Mouse (Mus musculus) embryonic facial prominence, embryonic 11.5 days (tissue): Measurements from ENCODE around the gene Tnfrsf1a. TPM values are rescaled to one million over a fixed set of nuclear protein-coding genes. Genes with fewer than 3 reads are reported as not detected.

ENCODE experiments used
- ATAC-seq: fragments of 200-750 bp; cut with Nextera tagmentation; replicated peaks from 2 replicates; pipeline ENCODE4 v1.8.0; 2017; ENCODE audit warnings: low read depth; ENCODE audit not compliant: insufficient number of reproducible peaks, low FRiP score, low TSS enrichment
- DNase-seq: peaks from one replicate; pipeline ENCODE4 v3.0.0-alpha.2; 2015; ENCODE audit warnings: low spot score
- H3K27ac ChIP-seq: fragments of 300-500 bp; sonication (generic); replicated peaks from 2 replicates; pipeline ENCODE4 v1.5.1; 2014; ENCODE audit warnings: mild to moderate bottlenecking, low read depth, low read length, control low read depth
- H3K27me3 ChIP-seq: fragments of 300-500 bp; sonication (generic); 2 replicates; pipeline ENCODE4 v1.6.1; 2014; ENCODE audit warnings: mild to moderate bottlenecking, low read length, moderate library complexity, mixed read lengths; ENCODE audit not compliant: control insufficient read depth, insufficient read depth
- H3K36me3 ChIP-seq: fragments of 300-500 bp; sonication (generic); replicated peaks from 2 replicates; pipeline ENCODE4 v1.6.1; 2014; ENCODE audit warnings: low read depth, mild to moderate bottlenecking, low read length, moderate library complexity, mixed read lengths; ENCODE audit not compliant: control insufficient read depth, insufficient read depth
- H3K4me1 ChIP-seq: fragments of 300-500 bp; sonication (generic); 2 replicates; pipeline ENCODE4 v1.6.1; 2014; ENCODE audit warnings: low read length, mixed read lengths; ENCODE audit not compliant: control insufficient read depth, insufficient read depth
- H3K4me2 ChIP-seq: fragments of 300-500 bp; sonication (generic); 2 replicates; pipeline ENCODE4 v1.6.1; 2014; ENCODE audit warnings: low read depth, mild to moderate bottlenecking, control low read depth, low read length, moderate library complexity
- H3K4me3 ChIP-seq: fragments of 300-500 bp; sonication (generic); 2 replicates; pipeline ENCODE4 v1.5.1; 2014; ENCODE audit warnings: low read depth, low read length, control low read depth
- H3K9ac ChIP-seq: fragments of 300-500 bp; sonication (generic); replicated peaks from 2 replicates; pipeline ENCODE4 v1.6.1; 2014; ENCODE audit warnings: mild to moderate bottlenecking, control low read depth, low read length
- H3K9me3 ChIP-seq: fragments of 300-500 bp; sonication (generic); replicated peaks from 2 replicates; pipeline ENCODE4 v1.6.1; 2016; ENCODE audit warnings: mild to moderate bottlenecking, low read length, inconsistent platforms, mixed read lengths; ENCODE audit not compliant: control insufficient read depth
- WGBS: fragments of 180-500 bp; shearing (Covaris S2); extraction: QIAGEN DNeasy Blood & Tissue Kit; methylation state at CpG from one replicate; pipeline ENCODE4 v1.1.7; 2014; 5-methylcytosine and 5-hydroxymethylcytosine counted together
- polyA plus RNA-seq: library from polyadenylated mRNA; unstranded; fragments of >200 nt; fragmentation: Nextera tagmentation; extraction: Ambion mirVana; gene quantifications from 2 replicates; pipeline ENCODE4 v1.2.1, GENCODE M21; 2014

The Tnfrsf1a gene
- polyA plus RNA-seq, 1 experiment from 2014 or later = 39.5 TPM

- H3K36me3 ChIP-seq = no peaks in the 10 kb centered on the region; the same call in 1 of the 2 replicates
- H3K27me3 ChIP-seq = peaks cover 3% of the 10 kb centered on the region; the same call in 1 of the 2 replicates
- no peaks in the 10 kb centered on the region for H3K9me3 ChIP-seq
- no peak overlapping the region for H3K27ac ChIP-seq
- H3K9ac ChIP-seq = no peak overlapping the region
- H3K4me3 ChIP-seq = no peak overlapping the region
- DNase-seq (no peak), ATAC-seq (no peak)
- WGBS = 86% methylated on average over 5 of the region's 5 CpGs
- no peak overlapping the region for H3K4me2 ChIP-seq
- H3K4me1 ChIP-seq = no peaks in the 10 kb centered on the region; the same call in 1 of the 2 replicates
These were observed 16.4 kb downstream of the Tnfrsf1a start for GRCm38 (mm10) chr6:125365522-125365921.

- H3K9me3 ChIP-seq = no peaks in the 10 kb centered on the region
- no peak overlapping the region for H3K4me2 ChIP-seq
- WGBS = 78% methylated on average over 1 of the region's 1 CpGs
- H3K36me3 ChIP-seq = no peaks in the 10 kb centered on the region; the same call in 1 of the 2 replicates
- no peak overlapping the region for H3K9ac ChIP-seq
- no peak overlapping the region for H3K27ac ChIP-seq
- H3K4me3 ChIP-seq = no peak overlapping the region
- no peaks in the 10 kb centered on the region; the same call in 1 of the 2 replicates for H3K4me1 ChIP-seq
- no peak for DNase-seq
- peaks cover 3% of the 10 kb centered on the region; the same call in 1 of the 2 replicates for H3K27me3 ChIP-seq
- ATAC-seq = no peak
These were observed 17.0 kb downstream of the Tnfrsf1a start for GRCm38 (mm10) chr6:125366133-125366532.

- Histone ChIP-seq H3K4me2 (no peak overlapping the region), H3K9me3 (no peaks in the 10 kb centered on the region), H3K27me3 (no peaks in the 10 kb centered on the region), H3K9ac (0 out of 2 replicates have a peak overlapping the region, but pooled peaks have one; percentile 13), H3K36me3 (no peaks in the 10 kb centered on the region), H3K4me1 (no peaks in the 10 kb centered on the region; the same call in 1 of the 2 replicates), H3K4me3 (no peak overlapping the region), H3K27ac (no peak overlapping the region)
- 45% methylated on average over 4 of the region's 4 CpGs for WGBS
- ATAC-seq (no peak), DNase-seq (peak; percentile 63)
These were observed 18.7 kb downstream of the Tnfrsf1a start for GRCm38 (mm10) chr6:125367758-125368371.

GRCm38 (mm10) chr6:125377042-125377441, 27.9 kb downstream of the Tnfrsf1a start:
- H3K27me3 ChIP-seq = peaks cover 39% of the 10 kb centered on the region
- no peak for DNase-seq

GRCm38 (mm10) chr6:125377582-125378451, 28.7 kb downstream of the Tnfrsf1a start:
- H3K4me2 ChIP-seq = no peak overlapping the region; the same call in none of the 2 replicates

More at GRCm38 (mm10) chr6:125377042-125377441, 27.9 kb downstream of the Tnfrsf1a start:
- ATAC-seq = no peak
- Histone ChIP-seq H3K36me3 (no peaks in the 10 kb centered on the region), H3K4me3 (no peak overlapping the region), H3K4me1 (peaks cover 11% of the 10 kb centered on the region), H3K27ac (no peak overlapping the region), H3K9ac (no peak overlapping the region), H3K4me2 (no peak overlapping the region), H3K9me3 (no peaks in the 10 kb centered on the region)
- 56% methylated on average over 6 of the region's 6 CpGs for WGBS

GRCm38 (mm10) chr6:125378621-125379020, 29.5 kb downstream of the Tnfrsf1a start:
- Histone ChIP-seq H3K4me2 (no peak overlapping the region; the same call in 1 of the 2 replicates), H3K4me1 (peaks cover 11% of the 10 kb centered on the region), H3K27me3 (peaks cover 39% of the 10 kb centered on the region), H3K9me3 (no peaks in the 10 kb centered on the region), H3K36me3 (no peaks in the 10 kb centered on the region), H3K4me3 (no peak overlapping the region), H3K9ac (no peak overlapping the region), H3K27ac (no peak overlapping the region)
- DNase-seq = no peak
- ATAC-seq = no peak
- WGBS = 10% methylated on average over 6 of the region's 6 CpGs

More at GRCm38 (mm10) chr6:125377582-125378451, 28.7 kb downstream of the Tnfrsf1a start:
- ATAC-seq (no peak), DNase-seq (peak; percentile 42)
- WGBS = 38% methylated on average over 16 of the region's 16 CpGs
- Histone ChIP-seq H3K36me3 (no peaks in the 10 kb centered on the region), H3K4me1 (peaks cover 11% of the 10 kb centered on the region), H3K27me3 (peaks cover 39% of the 10 kb centered on the region), H3K4me3 (no peak overlapping the region), H3K9me3 (no peaks in the 10 kb centered on the region), H3K27ac (no peak overlapping the region), H3K9ac (no peak overlapping the region)

GRCm38 (mm10) chr6:125379781-125380180, 30.6 kb downstream of the Tnfrsf1a start:
- WGBS = under 1% methylated on average over 8 of the region's 9 CpGs
- peak overlapping the region; percentile 27; the same call in 1 of the 2 replicates for H3K4me3 ChIP-seq
- H3K4me1 ChIP-seq = peaks cover 11% of the 10 kb centered on the region
- H3K36me3 ChIP-seq = no peaks in the 10 kb centered on the region
- peaks cover 39% of the 10 kb centered on the region for H3K27me3 ChIP-seq
- no peak for DNase-seq
- no peaks in the 10 kb centered on the region for H3K9me3 ChIP-seq
- H3K9ac ChIP-seq = no peak overlapping the region
- no peak overlapping the region for H3K27ac ChIP-seq
- no peak for ATAC-seq
- peak overlapping the region; percentile 49 for H3K4me2 ChIP-seq
